Mouse (Mus musculus): ENCODE measurements around the gene Uvrag.

The Uvrag gene

GRCm38 (mm10) chr7:99140984-99141918, at the start of gene Uvrag:
Uvrag (minus strand) TSS chr7:99141141.
- DNase-seq = peak; percentile 99

- no peak for DNase-seq
Measured at GRCm38 (mm10) chr7:99189885-99190284, 48.9 kb upstream of the Uvrag start.

- no peak for DNase-seq
Measured at GRCm38 (mm10) chr7:99188630-99189029, 47.7 kb upstream of the Uvrag start.

GRCm38 (mm10) chr7:99187451-99187850, 46.5 kb upstream of the Uvrag start:
- DNase-seq = no peak

- no peak for DNase-seq
Measured at GRCm38 (mm10) chr7:99185405-99185804, 44.5 kb upstream of the Uvrag start.

- no peak for DNase-seq
Measured at GRCm38 (mm10) chr7:99183751-99184150, 42.8 kb upstream of the Uvrag start.

GRCm38 (mm10) chr7:99182432-99183172, 41.7 kb upstream of the Uvrag start, which contains the start of gene Dgat2:
Dgat2 (minus strand) TSS chr7:99182719.
- DNase-seq = peak; percentile 94

GRCm38 (mm10) chr7:99181619-99182431, 40.9 kb upstream of the Uvrag start:
- DNase-seq = peak; percentile 59

GRCm38 (mm10) chr7:99180162-99180561, 39.2 kb upstream of the Uvrag start:
- DNase-seq = no peak

GRCm38 (mm10) chr7:99179271-99179670, 38.3 kb upstream of the Uvrag start:
- DNase-seq = no peak

- no peak for DNase-seq
Measured at GRCm38 (mm10) chr7:99177386-99177785, 36.4 kb upstream of the Uvrag start.

- DNase-seq = no peak
Measured at GRCm38 (mm10) chr7:99175666-99176065, 34.7 kb upstream of the Uvrag start.

GRCm38 (mm10) chr7:99175118-99175517, 34.2 kb upstream of the Uvrag start:
- no peak for DNase-seq

- no peak for DNase-seq
Measured at GRCm38 (mm10) chr7:99174006-99174405, 33.1 kb upstream of the Uvrag start.

- DNase-seq = peak; percentile 33
Measured at GRCm38 (mm10) chr7:99172898-99173297, 32.0 kb upstream of the Uvrag start.

GRCm38 (mm10) chr7:99171730-99172463, 31.0 kb upstream of the Uvrag start:
- no peak for DNase-seq

- no peak for DNase-seq
Measured at GRCm38 (mm10) chr7:99170519-99170918, 29.6 kb upstream of the Uvrag start.

- no peak for DNase-seq
Measured at GRCm38 (mm10) chr7:99169717-99170403, 28.9 kb upstream of the Uvrag start.

- no peak for DNase-seq
Measured at GRCm38 (mm10) chr7:99168756-99169155, 27.8 kb upstream of the Uvrag start.

- DNase-seq = peak; percentile 91
Measured at GRCm38 (mm10) chr7:99167939-99168338, 27.0 kb upstream of the Uvrag start.

GRCm38 (mm10) chr7:99166159-99166558, 25.2 kb upstream of the Uvrag start:
- no peak for DNase-seq

Measured in kidney, postnatal 14 days (tissue).